Mouse (Mus musculus) NIH3T3 (cell line): ENCODE data around the gene Rdx.

Source experiments
- DNase-seq: peaks from one replicate; pipeline ENCODE4 v3.0.0-alpha.2; 2012; ENCODE audit warnings: low read depth

Gene Rdx

GRCm38 (mm10) chr9:52047129-52047820 is at the start of gene Rdx:
Rdx (plus strand) TSS chr9:52047173.
- peak; percentile 49 for DNase-seq

- DNase-seq = peak; percentile 12
Measured at GRCm38 (mm10) chr9:52003501-52003900, 43.5 kb upstream of the Rdx start.

GRCm38 (mm10) chr9:52007341-52007740 is 39.6 kb upstream of the Rdx start:
- no peak for DNase-seq

- DNase-seq = no peak
Measured at GRCm38 (mm10) chr9:52008511-52008910, 38.5 kb upstream of the Rdx start.

- peak; percentile 65 for DNase-seq
Measured at GRCm38 (mm10) chr9:52012311-52012710, 34.7 kb upstream of the Rdx start.

- DNase-seq = no peak
Measured at GRCm38 (mm10) chr9:52012781-52013436, 34.1 kb upstream of the Rdx start.

GRCm38 (mm10) chr9:52013900-52014455 is 33.0 kb upstream of the Rdx start:
- no peak for DNase-seq

GRCm38 (mm10) chr9:52017091-52017490 is 29.9 kb upstream of the Rdx start:
- DNase-seq = no peak

GRCm38 (mm10) chr9:52017824-52018223 is 29.1 kb upstream of the Rdx start:
- DNase-seq = no peak

GRCm38 (mm10) chr9:52018505-52018904 is 28.5 kb upstream of the Rdx start:
- DNase-seq = no peak

- no peak for DNase-seq
Measured at GRCm38 (mm10) chr9:52027257-52028020, 19.5 kb upstream of the Rdx start.

GRCm38 (mm10) chr9:52028521-52029405 is 18.2 kb upstream of the Rdx start:
- DNase-seq = no peak

GRCm38 (mm10) chr9:52031501-52031900 is 15.5 kb upstream of the Rdx start:
- DNase-seq = no peak

- DNase-seq = no peak
Measured at GRCm38 (mm10) chr9:52037493-52037892, 9.5 kb upstream of the Rdx start.

GRCm38 (mm10) chr9:52041657-52042056 is 5.3 kb upstream of the Rdx start:
- DNase-seq = no peak

GRCm38 (mm10) chr9:52046686-52047085 is 287 bp upstream of the Rdx start:
- DNase-seq = no peak

- DNase-seq = peak; percentile 92
Measured at GRCm38 (mm10) chr9:52047821-52048649, 1.1 kb downstream of the Rdx start.

GRCm38 (mm10) chr9:52048650-52049081 is 1.7 kb downstream of the Rdx start:
- DNase-seq = no peak

GRCm38 (mm10) chr9:52049605-52050004 is 2.6 kb downstream of the Rdx start:
- DNase-seq = peak; percentile 23

GRCm38 (mm10) chr9:52050361-52050760 is 3.4 kb downstream of the Rdx start:
- peak; percentile 51 for DNase-seq

GRCm38 (mm10) chr9:52052221-52052620 is 5.2 kb downstream of the Rdx start:
- DNase-seq = no peak
